Mouse (Mus musculus): ENCODE data around the gene Gm10563.

GRCm38 (mm10) chr4:155666903-155667302 is 21.7 kb upstream of the Gm10563 start:
- TF ChIP-seq CTCF (IDR thresholded peaks at IDR 0.05), result no peak
- no peak for TF ChIP-seq POLR2A (IDR thresholded peaks at IDR 0.05; ENCODE audit: insufficient read depth, low read depth, low read length)
